Mouse (Mus musculus): ENCODE measurements at regions not wholly inside any gene's neighbourhood (a gene's known extent, or its start where the extent isn't known, plus 50 kb on each side); places are given as distances from the start of the nearest gene placed in this dataset.

DNA sequence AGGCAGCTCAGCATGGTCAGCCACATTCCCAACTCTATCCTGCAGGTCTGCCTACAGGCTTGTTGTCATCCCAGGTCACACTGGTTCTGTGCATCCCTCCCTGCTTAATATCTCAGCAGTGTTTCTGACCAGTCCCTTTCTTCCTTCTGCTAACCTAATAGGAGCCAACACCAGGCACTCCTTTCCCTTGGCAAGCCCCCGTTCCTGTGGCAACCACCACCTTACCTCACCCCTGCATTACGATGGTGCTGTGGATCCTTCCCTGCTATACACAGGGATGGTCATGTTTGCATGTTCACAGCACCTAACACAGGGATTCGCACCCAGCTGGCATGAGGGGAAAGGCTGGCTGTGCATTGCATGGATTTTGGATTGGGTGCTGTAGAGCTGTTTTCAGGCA, 50.8 kb upstream of the Arhgap20 start:
- no peak overlapping the region for H3K9ac ChIP-seq
- 89% methylated on average over 3 of the region's 3 CpGs for WGBS
- H3K27me3 ChIP-seq: no peaks in the 10 kb centered on the region
- ATAC-seq (ENCODE audit: low FRiP score): no peak
- no peaks in the 10 kb centered on the region for H3K4me1 ChIP-seq
- H3K4me2 ChIP-seq: no peak overlapping the region
- H3K36me3 ChIP-seq (replicated peaks): no peaks in the 10 kb centered on the region
- H3K9me3 ChIP-seq: no peaks in the 10 kb centered on the region
- H3K4me3 ChIP-seq (replicated peaks): no peak overlapping the region
- no peak overlapping the region for H3K27ac ChIP-seq
